Mouse (Mus musculus) limb, embryonic 10.5 days (tissue): Measurements from ENCODE around the gene Tenm4. TPM values are rescaled to one million over a fixed set of nuclear protein-coding genes. Genes with fewer than 3 reads are reported as not detected.

Source experiments
- DNase-seq: peaks from one replicate; pipeline ENCODE4 v3.0.0-alpha.2; 2017; ENCODE audit warnings: low spot score
- H3K27ac ChIP-seq: fragments of 300-500 bp; sonication (generic); 2 replicates; pipeline ENCODE4 v1.5.1; 2016; ENCODE audit warnings: mild to moderate bottlenecking
- H3K27me3 ChIP-seq: fragments of 300-500 bp; sonication (generic); 2 replicates; pipeline ENCODE4 v1.6.1; 2016; ENCODE audit warnings: low read depth, mild to moderate bottlenecking; ENCODE audit not compliant: poor library complexity, severe bottlenecking
- H3K36me3 ChIP-seq: fragments of 300-500 bp; sonication (generic); 2 replicates; pipeline ENCODE4 v1.6.1; 2016; ENCODE audit warnings: mild to moderate bottlenecking, moderate library complexity
- H3K4me1 ChIP-seq: fragments of 300-500 bp; sonication (generic); 2 replicates; pipeline ENCODE4 v1.6.1; 2016
- H3K4me3 ChIP-seq: fragments of 300-500 bp; sonication (generic); 2 replicates; pipeline ENCODE4 v1.5.1; 2016; ENCODE audit warnings: mild to moderate bottlenecking, moderate library complexity
- H3K9me3 ChIP-seq: fragments of 300-500 bp; sonication (generic); replicated peaks from 2 replicates; pipeline ENCODE4 v1.6.1; 2016; ENCODE audit warnings: mild to moderate bottlenecking
- WGBS: fragments of 180-500 bp; shearing (Covaris S2); methylation state at CpG from one replicate; pipeline ENCODE4 v1.1.7; 2016; 5-methylcytosine and 5-hydroxymethylcytosine counted together
- polyA plus RNA-seq: library from polyadenylated mRNA; unstranded; fragments of >200 nt; fragmentation: Nextera tagmentation; extraction: Ambion mirVana; gene quantifications from 2 replicates; pipeline ENCODE4 v1.2.1, GENCODE M21; 2016

Gene Tenm4
- polyA plus RNA-seq, 1 experiment from 2014 or later = 32.1 TPM

GRCm38 (mm10) chr7:96156481-96157255, 14.4 kb upstream of the Tenm4 start:
- no peak for DNase-seq
- H3K36me3 ChIP-seq = no peaks in the 10 kb centered on the region
- no peaks in the 10 kb centered on the region for H3K9me3 ChIP-seq
- no peak overlapping the region for H3K4me3 ChIP-seq
- no peaks in the 10 kb centered on the region for H3K27me3 ChIP-seq
- H3K27ac ChIP-seq = no peak overlapping the region
- 77% methylated on average over 7 of the region's 7 CpGs for WGBS
- H3K4me1 ChIP-seq = peaks cover 12% of the 10 kb centered on the region

- no peaks in the 10 kb centered on the region for H3K9me3 ChIP-seq
- H3K4me3 ChIP-seq = no peak overlapping the region
- peaks cover 9% of the 10 kb centered on the region; the same call in 1 of the 2 replicates for H3K4me1 ChIP-seq
- DNase-seq = no peak
- no peaks in the 10 kb centered on the region for H3K27me3 ChIP-seq
- H3K27ac ChIP-seq = no peak overlapping the region
- no peaks in the 10 kb centered on the region for H3K36me3 ChIP-seq
These were observed 6.9 kb upstream of the Tenm4 start for GRCm38 (mm10) chr7:96164141-96164540.

GRCm38 (mm10) chr7:96168921-96169320, 2.1 kb upstream of the Tenm4 start:
- DNase-seq = no peak
- 49% methylated on average over 3 of the region's 3 CpGs for WGBS
- H3K4me3 ChIP-seq = no peak overlapping the region
- H3K9me3 ChIP-seq = no peaks in the 10 kb centered on the region
- H3K4me1 ChIP-seq = peaks cover 21% of the 10 kb centered on the region
- H3K36me3 ChIP-seq = no peaks in the 10 kb centered on the region
- no peak overlapping the region for H3K27ac ChIP-seq
- H3K27me3 ChIP-seq = 0 out of 2 replicates have a peak, but pooled peaks cover 6% of the 10 kb centered on the region

- Histone ChIP-seq H3K4me3 (no peak overlapping the region), H3K4me1 (peaks cover 21% of the 10 kb centered on the region), H3K27ac (no peak overlapping the region), H3K27me3 (0 out of 2 replicates have a peak, but pooled peaks cover 6% of the 10 kb centered on the region), H3K36me3 (no peaks in the 10 kb centered on the region), H3K9me3 (no peaks in the 10 kb centered on the region)
- 47% methylated on average over 11 of the region's 11 CpGs for WGBS
- no peak for DNase-seq
These were observed 834 bp downstream of the Tenm4 start for GRCm38 (mm10) chr7:96171596-96172563.

GRCm38 (mm10) chr7:96176781-96177180, 5.7 kb downstream of the Tenm4 start:
- Histone ChIP-seq H3K4me3 (no peak overlapping the region), H3K27me3 (no peaks in the 10 kb centered on the region), H3K27ac (no peak overlapping the region), H3K4me1 (peaks cover 4% of the 10 kb centered on the region), H3K36me3 (no peaks in the 10 kb centered on the region), H3K9me3 (no peaks in the 10 kb centered on the region)
- no peak for DNase-seq
- WGBS = 86% methylated on average over 8 of the region's 8 CpGs

- WGBS = 87% methylated on average over 4 of the region's 4 CpGs
- H3K4me1 ChIP-seq = no peaks in the 10 kb centered on the region
- no peaks in the 10 kb centered on the region for H3K9me3 ChIP-seq
- no peaks in the 10 kb centered on the region for H3K27me3 ChIP-seq
- no peak for DNase-seq
- no peak overlapping the region for H3K27ac ChIP-seq
- H3K36me3 ChIP-seq = no peaks in the 10 kb centered on the region
- no peak overlapping the region for H3K4me3 ChIP-seq
These were observed 10.7 kb downstream of the Tenm4 start for GRCm38 (mm10) chr7:96181751-96182150.

GRCm38 (mm10) chr7:96183195-96183594, 12.1 kb downstream of the Tenm4 start:
- H3K27ac ChIP-seq = no peak overlapping the region
- DNase-seq = no peak
- WGBS = 93% methylated on average over 1 of the region's 1 CpGs

GRCm38 (mm10) chr7:96185411-96185810, 14.4 kb downstream of the Tenm4 start:
- WGBS = 88% methylated on average over 9 of the region's 9 CpGs
- Histone ChIP-seq H3K36me3 (no peaks in the 10 kb centered on the region), H3K27me3 (no peaks in the 10 kb centered on the region), H3K4me3 (no peak overlapping the region), H3K4me1 (no peaks in the 10 kb centered on the region), H3K9me3 (no peaks in the 10 kb centered on the region), H3K27ac (no peak overlapping the region)
- peak; percentile 17 for DNase-seq

More at GRCm38 (mm10) chr7:96183195-96183594, 12.1 kb downstream of the Tenm4 start:
- H3K4me3 ChIP-seq = no peak overlapping the region
- H3K36me3 ChIP-seq = no peaks in the 10 kb centered on the region
- no peaks in the 10 kb centered on the region for H3K9me3 ChIP-seq
- no peaks in the 10 kb centered on the region for H3K4me1 ChIP-seq
- H3K27me3 ChIP-seq = no peaks in the 10 kb centered on the region

GRCm38 (mm10) chr7:96203812-96204560, 32.9 kb downstream of the Tenm4 start:
- Histone ChIP-seq H3K4me1 (peaks cover 12% of the 10 kb centered on the region; the same call in 1 of the 2 replicates), H3K9me3 (no peaks in the 10 kb centered on the region), H3K27me3 (peaks cover 24% of the 10 kb centered on the region), H3K4me3 (no peak overlapping the region), H3K36me3 (no peaks in the 10 kb centered on the region), H3K27ac (no peak overlapping the region)
- DNase-seq = no peak
- WGBS = 66% methylated on average over 10 of the region's 10 CpGs

GRCm38 (mm10) chr7:96204809-96205350, 33.8 kb downstream of the Tenm4 start:
- Histone ChIP-seq H3K27me3 (peaks cover 28% of the 10 kb centered on the region), H3K4me3 (no peak overlapping the region), H3K36me3 (no peaks in the 10 kb centered on the region), H3K9me3 (no peaks in the 10 kb centered on the region), H3K27ac (no peak overlapping the region), H3K4me1 (peaks cover 19% of the 10 kb centered on the region; the same call in 1 of the 2 replicates)
- 23% methylated on average over 10 of the region's 10 CpGs for WGBS
- DNase-seq = no peak

- no peak for DNase-seq
- Histone ChIP-seq H3K4me3 (no peak overlapping the region), H3K27me3 (peaks cover 33% of the 10 kb centered on the region), H3K27ac (no peak overlapping the region), H3K36me3 (no peaks in the 10 kb centered on the region), H3K4me1 (peaks cover 38% of the 10 kb centered on the region), H3K9me3 (no peaks in the 10 kb centered on the region)
- 68% methylated on average over 3 of the region's 3 CpGs for WGBS
These were observed 36.0 kb downstream of the Tenm4 start for GRCm38 (mm10) chr7:96207071-96207470.

GRCm38 (mm10) chr7:96209783-96210524, 38.9 kb downstream of the Tenm4 start:
- Histone ChIP-seq H3K4me1 (peaks cover 43% of the 10 kb centered on the region), H3K9me3 (no peaks in the 10 kb centered on the region), H3K27ac (peak overlapping the region; percentile 93), H3K4me3 (peak overlapping the region; percentile 85), H3K27me3 (peaks cover 38% of the 10 kb centered on the region), H3K36me3 (no peaks in the 10 kb centered on the region)
- peak; percentile 77 for DNase-seq
- under 1% methylated on average over 74 of the region's 75 CpGs for WGBS
